Comparison of ENCODE assay signal across 33 mouse cellular contexts in the genomic region with DNA sequence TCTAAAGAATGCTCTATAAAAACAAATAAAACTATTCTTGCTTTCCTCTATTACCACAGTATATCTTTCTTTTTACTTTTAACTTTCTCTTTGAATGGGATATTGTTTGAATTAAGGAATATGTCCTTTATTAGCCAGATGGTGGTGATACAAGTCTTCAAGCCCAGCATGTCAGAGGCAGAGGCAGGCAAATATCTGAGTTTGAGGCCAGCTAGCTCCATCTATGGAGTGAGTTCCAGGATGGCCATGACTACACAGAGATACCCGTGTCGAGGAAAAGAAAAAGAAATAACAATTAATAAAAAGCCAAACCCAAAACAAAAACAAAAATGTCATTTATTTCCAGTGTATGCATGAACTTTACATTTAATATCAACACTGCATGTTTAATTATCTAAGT. TPM values are rescaled to one million over a fixed set of nuclear protein-coding genes. Genes with fewer than 3 reads are reported as not detected.
"Had no signal": no experiment of that assay in that cellular context is flagged by ENCODE, and none has a peak within 500 bp of the region (broad histone marks: within the 10 kb centered on the region; RNA-seq: fewer than 3 reads in every experiment).

No protein-coding gene starts in this region.

- H3K4me2 ChIP-seq: limb, embryonic 12.5 days; limb, embryonic 13.5 days; limb, embryonic 15.5 days; liver, embryonic 11.5 days; liver, embryonic 12.5 days; liver, embryonic 13.5 days; liver, embryonic 15.5 days; lung, embryonic 14.5 days; lung, embryonic 15.5 days; midbrain, embryonic 11.5 days; midbrain, embryonic 12.5 days; midbrain, embryonic 13.5 days; midbrain, embryonic 15.5 days; neural tube, embryonic 12.5 days; neural tube, embryonic 13.5 days had no signal

- H3K4me3 ChIP-seq: limb, embryonic 10.5 days; limb, embryonic 12.5 days; limb, embryonic 13.5 days; limb, embryonic 15.5 days; liver, embryonic 12.5 days; liver, embryonic 13.5 days; liver, embryonic 15.5 days; lung, embryonic 15.5 days; megakaryocyte, embryonic 14.5 days; midbrain, embryonic 10.5 days; midbrain, embryonic 12.5 days; midbrain, embryonic 13.5 days; midbrain, embryonic 15.5 days; neural tube, embryonic 12.5 days; neural tube, embryonic 13.5 days had no signal

- DNase-seq: left cerebral cortex, postnatal 4 days; liver; liver, embryonic 13.5 days; liver, postnatal 0 days; lung, adult 18-20 months; lung, adult 2 months; lung, embryonic 14.5 days; lung, postnatal 10 days; lung, postnatal 14 days; lung, postnatal 36 days; lung, postnatal 4 days; midbrain, embryonic 14.5 days had no signal

- H3K36me3 ChIP-seq: limb, embryonic 10.5 days; limb, embryonic 12.5 days; limb, embryonic 13.5 days; limb, embryonic 15.5 days; liver, embryonic 12.5 days; liver, embryonic 13.5 days; liver, embryonic 15.5 days; lung, embryonic 15.5 days; midbrain, embryonic 10.5 days; midbrain, embryonic 12.5 days; midbrain, embryonic 13.5 days; midbrain, embryonic 15.5 days; neural tube, embryonic 12.5 days; neural tube, embryonic 13.5 days had no signal

- H3K27me3 ChIP-seq: limb, embryonic 15.5 days; lung, embryonic 15.5 days; midbrain, embryonic 13.5 days; midbrain, embryonic 15.5 days; neural tube, embryonic 12.5 days had no signal

RNA-seq across cellular contexts. Expression of a gene that starts 2.8 kb away (rescaled TPM):
- total RNA-seq: liver, adult 2 months; megakaryocyte-erythroid progenitor cell, adult 5-6 weeks had no signal
- polyA plus RNA-seq: limb, embryonic 10.5 days; limb, embryonic 11.5 days; liver, adult 2 months; liver, embryonic 15.5 days; liver, embryonic 16.5 days; liver, postnatal 0 days; midbrain, embryonic 13.5 days; midbrain, embryonic 14.5 days; neural tube, embryonic 11.5 days had no signal
